Mouse (Mus musculus): Measurements from ENCODE around the gene Ube2l6. TPM values are rescaled to one million over a fixed set of nuclear protein-coding genes. Genes with fewer than 3 reads are reported as not detected.

Ube2l6 gene
- 1 to 10 TPM; 7.3 to 8.4 (median 7.6) TPM for total RNA-seq (2022)

DNA sequence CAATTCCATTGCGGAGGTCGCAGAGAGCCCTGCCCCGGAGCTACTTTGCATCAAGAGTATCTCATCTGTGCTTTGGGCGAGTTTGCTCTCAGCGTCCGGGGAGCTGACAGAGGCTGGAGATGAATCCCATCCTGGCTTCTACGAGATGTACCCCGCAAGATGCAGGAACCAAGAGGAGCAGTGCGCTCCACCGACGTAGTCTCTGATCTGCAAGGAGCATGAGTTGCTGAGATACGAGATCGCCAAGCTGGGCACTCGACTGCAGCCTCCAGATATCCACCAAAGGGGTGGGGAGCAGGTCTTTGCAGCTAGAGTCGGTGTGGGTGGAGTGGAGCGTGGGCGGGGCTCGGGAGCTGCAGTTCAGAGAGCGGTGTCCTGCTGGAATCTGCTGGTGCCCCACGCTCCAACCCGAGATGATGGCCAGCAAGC lies at the start of gene Ube2l6:
Gene Ube2l6 (plus strand): TSS at position 336 of the 429 bp plus-strand sequence.
- DNase-seq (ENCODE audit: low spot score in 2 of 2), result peak; percentile 49 to 77

DNA sequence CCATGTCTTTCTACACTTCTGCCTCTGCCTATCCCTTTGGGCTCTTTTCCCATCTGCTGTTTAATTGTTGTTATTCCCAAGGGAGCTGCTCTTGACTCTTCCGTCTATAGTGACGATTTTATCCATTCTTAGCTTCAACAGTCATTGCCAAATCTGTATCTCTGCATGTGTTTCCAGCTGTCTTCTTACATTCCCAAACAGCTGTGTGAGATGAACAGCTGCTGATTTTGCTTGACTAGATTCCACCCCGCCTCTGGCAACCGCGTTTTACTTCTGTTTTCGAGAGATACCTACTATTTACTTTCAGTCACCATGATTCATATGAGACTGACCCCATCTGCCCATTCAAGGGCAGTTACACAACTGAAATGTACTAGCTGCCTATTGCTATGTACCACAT lies 48.5 kb upstream of the Ube2l6 start:
- no peak for DNase-seq (ENCODE audit: low spot score in 2 of 2)

DNA sequence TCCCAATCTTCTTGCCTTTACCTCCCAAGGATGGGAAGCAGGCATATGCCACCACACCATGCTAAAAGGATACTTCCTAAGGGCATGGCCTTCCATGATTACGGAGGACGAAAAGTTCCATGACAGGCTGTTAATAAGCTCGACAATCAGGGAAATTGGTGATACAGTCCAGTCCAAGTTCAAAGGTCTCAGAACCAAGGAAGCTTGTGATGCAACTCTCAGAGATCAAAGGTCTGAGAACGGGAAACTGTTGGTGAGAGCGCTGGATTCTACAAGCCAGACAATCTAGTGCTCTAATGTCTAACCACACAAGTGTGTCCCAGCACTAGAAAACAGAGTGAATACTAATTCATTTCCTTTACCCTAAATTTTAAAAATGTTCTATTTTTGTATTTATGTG lies 42.4 kb upstream of the Ube2l6 start:
- DNase-seq (ENCODE audit: low spot score in 2 of 2), result no peak

DNA sequence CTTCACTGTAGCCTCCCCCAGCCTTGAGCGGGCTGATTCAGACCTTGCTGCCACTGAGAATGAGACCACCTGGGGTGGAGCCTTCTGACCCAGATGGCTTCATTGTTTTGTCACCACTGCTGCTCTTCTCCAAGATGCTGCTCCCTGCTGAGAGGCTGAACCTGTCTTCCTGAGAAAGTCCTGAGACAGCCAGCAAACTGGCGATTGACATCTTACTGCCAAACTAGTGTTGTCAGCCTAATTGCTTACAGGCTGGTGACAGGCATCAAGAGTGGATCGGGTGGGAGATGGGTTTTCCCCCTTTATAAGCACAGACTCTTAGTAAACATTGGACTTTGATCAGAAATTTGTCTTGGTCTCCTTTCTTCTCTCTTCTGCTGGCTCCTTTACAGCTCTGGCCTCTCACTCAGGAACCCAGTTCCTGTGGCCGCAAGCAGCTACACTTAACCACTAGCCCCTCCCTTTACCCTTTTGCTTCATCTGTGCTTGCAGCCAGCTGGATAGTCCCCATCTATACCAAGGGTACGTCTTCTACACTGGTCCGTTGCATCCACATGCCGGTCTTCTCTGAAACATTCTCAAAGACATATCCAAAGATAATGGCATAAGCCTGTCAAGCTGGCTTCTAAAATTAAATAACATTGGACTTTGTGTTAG lies 41.5 kb upstream of the Ube2l6 start:
- DNase-seq (ENCODE audit: low spot score in 2 of 2), result no peak

DNA sequence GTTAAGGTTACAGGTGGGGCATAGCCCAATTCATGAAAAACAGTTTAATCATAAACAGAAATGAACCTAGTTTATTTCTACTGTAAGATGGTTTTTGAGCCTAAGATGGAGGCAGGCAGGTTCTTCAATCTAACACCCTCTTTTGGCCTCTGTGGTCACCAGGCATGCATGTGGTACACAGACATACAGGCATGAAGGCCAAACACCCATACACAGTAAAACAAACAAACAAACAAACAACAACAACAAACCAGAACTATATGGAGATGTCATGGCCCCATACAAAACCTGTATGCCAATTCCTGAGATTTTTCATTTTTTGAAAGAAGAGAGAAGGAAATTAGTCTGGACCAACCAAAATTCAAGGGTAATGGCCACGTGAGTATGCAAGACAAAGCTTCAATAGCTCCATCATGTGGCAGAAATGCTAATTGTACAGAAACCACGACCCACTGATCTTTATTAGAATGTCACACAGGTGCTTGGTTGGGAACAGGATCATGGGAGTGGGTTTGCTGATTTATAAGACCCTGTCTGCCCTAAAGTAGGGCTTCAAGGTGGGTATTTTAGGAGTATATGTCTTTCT lies 40.0 kb upstream of the Ube2l6 start:
- DNase-seq (ENCODE audit: low spot score in 2 of 2), result no peak

DNA sequence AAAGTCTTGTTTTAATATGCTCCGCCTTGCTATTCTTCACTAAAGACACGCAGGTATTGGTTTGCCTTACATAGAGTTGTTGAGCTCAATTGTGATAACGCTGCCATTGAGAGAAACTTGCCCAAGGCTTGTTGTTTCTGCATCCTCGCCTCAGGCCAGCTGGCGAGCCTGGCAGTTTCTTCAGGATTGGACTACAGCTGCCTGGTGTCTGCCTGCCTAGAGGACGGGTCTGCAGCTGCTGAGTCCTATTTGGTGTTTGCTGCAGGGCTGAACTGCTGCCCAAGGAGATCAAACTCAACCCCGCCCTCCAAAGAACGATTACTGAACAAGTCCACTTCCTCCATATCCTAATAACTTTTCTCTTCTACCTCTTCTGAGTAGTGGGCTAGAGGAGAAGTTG lies 37.9 kb upstream of the Ube2l6 start:
- no peak for DNase-seq (ENCODE audit: low spot score in 2 of 2)

DNA sequence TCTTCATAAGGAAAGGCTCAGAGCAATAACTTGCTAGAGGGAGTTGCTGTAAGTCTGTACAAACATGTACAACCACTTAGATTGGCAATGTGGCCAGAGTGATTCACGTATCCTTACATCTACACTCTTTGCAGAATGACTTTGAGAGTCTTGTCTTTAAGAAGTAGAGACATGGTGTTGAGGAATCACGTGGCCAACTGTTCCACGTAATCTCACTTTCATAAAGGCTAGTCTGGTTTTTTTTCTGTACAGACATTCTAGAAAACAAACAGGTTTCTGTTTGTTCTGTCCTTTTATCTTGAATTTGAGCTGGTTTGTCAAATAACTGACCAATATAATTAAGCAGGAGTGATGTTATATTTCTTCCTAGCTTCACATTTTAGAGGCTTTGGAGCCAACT lies 37.3 kb upstream of the Ube2l6 start:
- DNase-seq (ENCODE audit: low spot score in 2 of 2), result no peak

DNA sequence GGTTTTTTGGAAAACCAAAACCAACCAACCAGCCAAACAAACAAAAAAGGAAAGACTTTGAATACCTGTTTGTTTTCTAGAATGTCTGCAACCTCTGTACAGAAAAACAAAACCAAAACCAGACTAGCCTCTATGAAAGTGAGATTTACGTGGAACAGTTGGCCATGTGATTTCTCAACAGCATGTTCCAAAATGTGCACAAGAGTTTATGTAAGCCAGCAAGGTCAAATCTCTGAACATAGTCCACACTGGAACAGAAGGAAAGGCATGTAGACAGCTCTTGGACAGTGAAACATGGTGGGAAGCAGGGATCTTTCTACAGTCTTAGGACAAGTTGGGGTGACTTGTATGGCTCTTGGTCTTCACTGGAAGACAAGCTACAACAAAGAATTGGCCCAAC lies 36.8 kb upstream of the Ube2l6 start:
- DNase-seq (ENCODE audit: low spot score in 2 of 2), result no peak

DNA sequence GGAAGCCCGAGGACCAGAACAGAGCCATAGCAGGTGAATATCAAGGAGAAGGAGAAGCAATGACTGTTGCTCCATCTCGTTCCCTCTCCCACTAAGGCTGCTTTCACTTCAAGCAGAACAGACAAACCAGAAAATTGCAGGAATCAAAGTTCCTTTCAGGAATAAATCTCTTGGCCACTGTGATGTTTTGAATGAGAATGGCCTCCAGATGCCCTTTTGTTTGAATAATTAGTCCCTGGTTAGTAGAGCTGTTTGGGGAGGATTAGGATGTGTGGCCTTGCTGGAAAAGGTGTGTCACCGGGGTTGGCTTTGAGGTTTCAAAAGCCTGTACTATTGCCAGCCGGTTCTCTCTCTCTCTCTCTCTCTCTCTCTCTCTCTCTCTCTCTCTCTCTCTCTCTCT lies 36.3 kb upstream of the Ube2l6 start:
- no peak for DNase-seq (ENCODE audit: low spot score in 2 of 2)

DNA sequence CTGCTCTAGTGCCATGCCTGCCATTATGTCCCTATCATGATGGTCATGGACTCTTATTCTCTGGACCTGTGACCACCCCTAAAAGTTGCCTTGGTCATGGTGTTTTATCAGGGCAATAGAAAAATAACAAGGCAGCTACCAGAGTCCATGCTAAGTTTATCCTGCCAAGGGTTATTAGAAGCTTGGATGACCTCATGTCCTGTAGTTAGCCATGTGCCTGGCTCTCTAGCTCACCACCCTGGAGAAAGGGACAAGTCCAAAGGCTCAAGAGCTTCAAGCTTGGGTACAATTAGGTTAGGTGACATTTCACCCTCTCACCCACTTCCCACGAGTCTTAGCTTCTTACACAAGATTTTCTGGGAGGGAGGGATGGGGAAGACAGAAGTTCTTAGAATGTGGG lies 35.8 kb upstream of the Ube2l6 start:
- no peak for DNase-seq (ENCODE audit: low spot score in 2 of 2)

DNA sequence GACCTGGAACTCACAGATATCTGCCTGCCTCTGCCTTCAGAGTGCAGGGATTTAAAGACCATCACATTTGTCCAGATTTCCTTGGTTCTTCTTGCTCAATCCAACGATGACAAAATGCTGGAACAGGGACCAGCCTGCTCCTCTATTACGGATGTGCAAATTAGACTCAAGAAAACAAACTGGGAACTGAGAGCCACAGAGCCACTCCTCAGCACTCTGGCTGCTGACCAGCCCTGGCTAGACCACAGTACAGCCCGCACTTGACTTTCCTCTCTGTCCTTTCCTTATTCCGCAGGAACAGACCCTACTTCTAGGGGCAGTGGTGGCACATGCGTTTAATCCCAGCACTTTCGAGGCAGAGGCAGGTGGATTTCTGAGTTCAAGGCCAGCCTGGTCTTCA lies 28.1 kb upstream of the Ube2l6 start:
- DNase-seq (ENCODE audit: low spot score in 2 of 2), result no peak

DNA sequence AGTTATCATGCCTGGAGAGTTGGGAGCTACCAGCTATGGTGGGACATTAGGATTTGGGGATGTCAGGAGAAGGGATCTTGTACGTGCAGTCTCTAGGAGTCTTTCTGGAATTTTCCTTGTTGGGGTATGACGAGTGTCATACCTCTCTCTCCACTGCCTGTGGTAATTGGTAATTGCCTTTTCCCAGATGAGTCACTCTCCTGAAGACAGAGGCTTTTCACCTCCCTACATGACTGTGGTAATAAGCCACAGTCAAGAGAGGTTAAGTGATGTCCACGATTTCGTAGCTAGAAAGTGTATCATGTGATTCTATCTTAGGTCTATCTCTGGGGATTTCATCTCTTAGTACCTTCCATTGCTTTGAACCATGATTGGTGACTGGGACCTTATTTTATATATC lies 26.2 kb upstream of the Ube2l6 start:
- DNase-seq (ENCODE audit: low spot score in 2 of 2), result no peak

DNA sequence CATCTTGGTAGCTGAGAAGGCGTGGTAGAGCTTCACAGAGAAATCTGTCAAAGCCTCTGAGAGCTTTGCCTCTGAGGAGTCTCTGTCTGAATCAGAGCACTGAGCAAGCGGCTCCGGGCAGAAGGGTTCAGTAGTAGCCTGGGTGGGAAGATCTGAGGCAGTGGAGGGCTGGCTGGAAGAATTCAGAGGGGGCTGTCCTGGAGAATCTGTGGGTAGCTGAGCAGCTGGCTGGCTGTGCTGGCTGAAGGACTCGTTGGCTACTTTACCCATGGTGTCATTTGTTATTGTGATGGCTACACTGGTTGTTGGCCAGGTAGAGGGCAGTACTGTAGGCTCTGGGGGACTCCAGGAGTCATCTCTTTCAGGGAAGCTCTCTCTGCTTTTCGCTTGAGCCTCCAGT lies 25.4 kb upstream of the Ube2l6 start:
- no peak for DNase-seq (ENCODE audit: low spot score in 2 of 2)

DNA sequence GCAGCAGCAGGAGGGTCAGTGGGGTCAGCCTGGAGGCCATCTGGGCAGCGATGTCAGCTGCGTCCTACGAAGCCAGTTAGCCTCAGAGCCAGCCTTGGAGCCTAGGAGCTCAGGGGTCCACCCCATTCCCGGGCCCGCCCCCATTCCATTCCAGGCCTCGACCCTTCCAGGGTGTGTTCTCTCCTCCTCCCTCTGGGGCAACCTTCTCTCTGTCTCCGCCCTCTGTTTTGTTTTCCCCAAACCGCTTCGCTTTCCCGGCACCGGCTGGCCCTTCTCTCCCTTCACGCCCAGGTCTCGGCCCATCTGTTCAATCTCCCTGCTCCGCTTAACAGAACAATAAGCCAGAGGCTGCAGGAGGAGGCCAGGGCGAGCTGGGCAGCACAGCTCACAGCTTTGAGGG lies 23.9 kb upstream of the Ube2l6 start:
- DNase-seq (ENCODE audit: low spot score in 2 of 2), result no peak

DNA sequence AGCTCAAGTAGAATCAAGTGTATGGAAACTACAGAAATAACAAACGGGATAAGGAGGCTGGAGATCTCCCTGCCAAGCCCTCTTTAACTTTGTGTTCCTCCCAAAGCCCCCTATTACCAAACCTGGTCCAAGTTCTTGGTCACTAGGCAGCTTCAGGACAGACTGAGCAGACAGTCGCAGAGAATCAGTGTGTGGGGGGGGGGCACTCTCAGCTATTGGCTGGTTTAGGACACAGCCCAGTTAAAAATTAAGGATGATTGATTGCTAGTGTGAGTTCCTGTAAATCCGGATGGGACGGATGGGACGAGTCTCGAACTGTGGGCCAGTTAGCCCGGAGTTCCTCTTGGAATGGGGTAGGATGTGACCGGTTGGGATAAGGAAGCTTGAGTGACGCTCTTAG lies 23.4 kb upstream of the Ube2l6 start, which contains the start of gene Serping1:
Gene Serping1 (minus strand): TSS at position 204 of the 400 bp plus-strand sequence.
- no peak for DNase-seq (ENCODE audit: low spot score in 2 of 2)

DNA sequence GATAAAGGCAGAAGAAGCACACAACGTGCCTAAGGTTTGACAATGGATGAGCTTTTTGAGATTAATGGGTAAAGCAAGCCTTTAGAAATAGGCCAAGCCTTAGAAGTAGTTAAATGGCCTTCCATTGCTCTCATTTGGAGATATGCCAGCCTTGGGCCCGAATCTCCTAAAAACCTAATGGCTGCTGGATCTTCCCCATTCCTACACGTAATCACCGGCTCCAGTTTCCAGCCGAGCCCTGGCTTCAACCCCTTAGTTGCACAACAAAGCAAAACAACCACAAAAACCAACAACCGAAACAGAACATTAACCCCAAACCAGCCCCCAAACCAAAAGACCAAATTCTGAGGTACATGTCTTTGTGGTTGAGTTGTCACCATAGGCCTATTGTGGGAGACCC lies 23.0 kb upstream of the Ube2l6 start:
- DNase-seq (ENCODE audit: low spot score in 2 of 2), result no peak

DNA sequence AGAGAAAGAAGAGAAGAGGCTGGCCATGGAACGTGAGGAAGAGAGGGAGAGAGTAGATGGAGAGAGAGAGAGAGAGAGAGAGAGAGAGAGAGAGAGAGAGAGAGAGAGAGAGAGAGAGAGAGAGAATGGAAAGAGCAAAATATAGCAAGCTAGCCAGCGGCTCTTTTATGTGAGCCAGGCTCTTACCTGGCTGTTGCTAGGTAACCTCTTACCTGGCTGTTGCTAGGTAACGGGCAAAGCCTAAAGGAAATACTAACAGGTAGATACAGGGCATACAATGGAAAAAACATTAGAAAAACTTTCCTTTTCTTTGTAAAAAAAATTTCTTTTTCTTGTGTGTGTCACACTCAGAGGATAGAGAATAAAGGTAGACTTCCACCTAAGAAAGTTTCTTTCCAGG lies 20.9 kb upstream of the Ube2l6 start:
- no peak for DNase-seq (ENCODE audit: low spot score in 2 of 2)

DNA sequence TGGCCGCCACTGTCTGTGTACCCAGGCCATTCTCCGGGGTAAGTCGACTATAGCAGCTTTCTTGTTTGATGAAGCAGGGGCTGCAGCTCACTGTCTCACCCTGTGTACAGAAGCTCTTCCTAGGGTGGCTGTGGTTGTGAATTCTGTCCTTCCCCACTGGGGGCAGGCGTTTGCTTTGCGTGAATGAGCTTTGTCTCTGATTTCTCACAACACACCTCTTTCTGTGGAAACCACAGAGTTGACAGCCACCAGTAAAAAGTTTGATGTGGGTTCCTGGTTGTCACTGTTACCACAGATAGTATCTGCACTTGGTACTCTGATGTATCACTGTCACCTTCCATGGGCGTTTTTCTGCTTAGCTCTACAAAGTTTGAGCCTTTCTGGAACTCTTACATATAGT lies 19.4 kb upstream of the Ube2l6 start:
- DNase-seq (ENCODE audit: low spot score in 2 of 2), result no peak

DNA sequence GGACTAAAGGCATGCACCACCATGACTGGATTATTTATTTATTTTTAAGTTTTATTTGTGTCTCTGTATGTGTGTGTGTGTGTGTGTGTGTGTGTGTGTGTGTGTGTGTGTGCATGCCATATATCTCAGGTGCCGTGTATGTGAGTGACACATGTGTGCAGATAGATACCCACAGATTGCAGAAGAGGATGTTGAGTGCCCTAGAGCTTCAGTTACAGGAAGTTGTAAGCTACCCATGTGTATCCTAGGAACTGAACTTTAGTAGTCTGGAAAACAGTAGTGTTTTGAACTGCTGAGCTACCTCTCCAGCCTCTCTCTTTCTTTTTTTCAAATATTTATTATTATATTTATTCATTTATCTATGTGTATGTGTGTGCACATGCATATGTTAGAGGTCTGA lies 15.3 kb upstream of the Ube2l6 start:
- no peak for DNase-seq (ENCODE audit: low spot score in 2 of 2)

DNA sequence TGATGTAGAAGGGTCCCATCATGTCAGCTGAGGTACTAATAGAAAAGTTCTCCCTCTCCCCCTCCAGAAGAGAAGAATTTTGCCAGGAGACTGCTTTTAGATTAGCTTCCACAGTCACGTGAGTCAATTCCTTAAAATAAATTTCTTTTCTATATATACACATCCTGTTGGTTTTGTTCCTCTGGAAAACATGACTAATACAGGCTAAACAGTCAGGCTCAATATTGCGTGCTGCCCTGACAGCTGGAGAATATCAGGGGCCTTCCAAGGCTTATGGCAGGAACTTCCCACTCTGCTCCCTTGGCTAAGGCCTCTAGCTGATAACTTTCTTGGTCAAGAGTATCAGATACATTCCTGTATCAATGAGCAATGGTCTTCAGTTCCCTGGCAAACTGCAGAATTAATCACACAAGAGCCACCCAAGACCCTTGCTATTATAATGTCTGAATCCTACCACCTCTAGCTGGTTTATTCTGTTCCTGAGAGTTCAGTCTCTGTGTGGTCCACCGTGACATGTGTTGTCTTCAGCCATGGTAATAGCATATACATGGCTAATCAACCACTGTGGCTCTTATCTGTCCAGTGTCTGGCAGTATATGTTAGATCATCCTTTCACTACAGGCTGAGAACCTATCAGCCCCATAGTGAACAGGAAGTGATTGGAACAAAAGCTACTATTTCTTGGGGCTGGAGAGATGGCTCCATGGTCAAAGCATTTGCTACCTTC lies 14.6 kb upstream of the Ube2l6 start:
- no peak for DNase-seq (ENCODE audit: low spot score in 2 of 2)

DNA sequence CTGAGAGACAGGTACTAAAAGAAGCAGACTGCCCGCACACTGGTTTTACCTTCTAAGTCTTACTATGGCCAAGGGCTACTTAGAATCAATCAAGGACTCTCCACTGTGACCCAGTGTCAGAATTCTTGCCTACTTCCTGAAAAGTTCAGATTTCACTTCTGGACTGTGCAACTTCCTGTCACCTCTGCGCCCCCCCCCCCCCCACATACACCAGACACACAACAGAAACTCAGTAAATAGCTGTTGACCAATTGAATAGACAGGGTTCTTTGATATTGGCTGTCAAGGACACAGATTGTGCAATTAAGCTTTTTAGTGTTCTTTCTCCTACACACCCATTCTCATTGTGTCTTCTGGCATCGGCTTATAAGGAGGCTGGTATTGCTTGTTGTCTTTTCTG lies 10.3 kb upstream of the Ube2l6 start:
- DNase-seq (ENCODE audit: low spot score in 2 of 2), result no peak

DNA sequence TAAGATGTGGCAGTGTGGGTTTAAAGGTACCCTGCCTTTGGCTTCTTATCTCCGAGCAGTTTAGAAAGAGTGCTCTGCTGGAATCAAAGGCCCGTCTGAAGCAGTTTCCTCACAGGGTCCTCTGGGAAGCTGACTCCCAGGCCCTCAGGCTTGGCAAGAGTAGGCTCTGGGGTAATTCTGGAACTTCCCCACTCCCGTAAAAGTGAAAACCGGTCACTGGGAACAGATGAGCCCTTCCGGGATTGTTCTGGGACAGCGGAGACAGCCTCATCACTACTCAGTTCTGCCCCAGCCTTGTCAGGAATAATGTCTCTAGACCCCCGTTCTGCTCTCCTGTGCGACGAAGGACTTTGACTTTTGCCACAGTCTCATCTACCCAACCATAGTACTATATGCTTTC lies 8.2 kb upstream of the Ube2l6 start:
- DNase-seq (ENCODE audit: low spot score in 2 of 2), result no peak

DNA sequence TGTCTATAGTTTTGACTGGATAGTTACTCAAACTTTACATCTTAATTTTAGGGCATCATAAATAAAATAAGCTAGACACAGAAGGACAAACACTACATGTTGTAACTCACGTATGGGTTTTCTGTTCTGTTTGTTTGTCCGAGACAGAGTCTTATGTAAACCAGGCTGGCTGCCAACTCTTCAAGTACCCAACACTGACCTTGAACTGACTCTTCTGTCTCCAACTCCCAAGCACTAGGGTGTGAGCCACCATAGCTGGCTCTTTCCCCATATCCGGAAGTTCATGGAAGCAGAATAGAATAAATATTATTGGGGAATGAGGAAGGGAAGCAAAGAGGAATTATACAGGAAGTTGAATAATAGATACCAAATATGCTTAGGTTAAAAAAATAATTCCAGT lies 6.1 kb upstream of the Ube2l6 start:
- no peak for DNase-seq (ENCODE audit: low spot score in 2 of 2)
